Mouse (Mus musculus): ENCODE measurements around the gene Tgfbr3. TPM values are rescaled to one million over a fixed set of nuclear protein-coding genes. Genes with fewer than 3 reads are reported as not detected.

Gene Tgfbr3
- polyA plus RNA-seq, 1 experiment: 27.7 TPM

DNA sequence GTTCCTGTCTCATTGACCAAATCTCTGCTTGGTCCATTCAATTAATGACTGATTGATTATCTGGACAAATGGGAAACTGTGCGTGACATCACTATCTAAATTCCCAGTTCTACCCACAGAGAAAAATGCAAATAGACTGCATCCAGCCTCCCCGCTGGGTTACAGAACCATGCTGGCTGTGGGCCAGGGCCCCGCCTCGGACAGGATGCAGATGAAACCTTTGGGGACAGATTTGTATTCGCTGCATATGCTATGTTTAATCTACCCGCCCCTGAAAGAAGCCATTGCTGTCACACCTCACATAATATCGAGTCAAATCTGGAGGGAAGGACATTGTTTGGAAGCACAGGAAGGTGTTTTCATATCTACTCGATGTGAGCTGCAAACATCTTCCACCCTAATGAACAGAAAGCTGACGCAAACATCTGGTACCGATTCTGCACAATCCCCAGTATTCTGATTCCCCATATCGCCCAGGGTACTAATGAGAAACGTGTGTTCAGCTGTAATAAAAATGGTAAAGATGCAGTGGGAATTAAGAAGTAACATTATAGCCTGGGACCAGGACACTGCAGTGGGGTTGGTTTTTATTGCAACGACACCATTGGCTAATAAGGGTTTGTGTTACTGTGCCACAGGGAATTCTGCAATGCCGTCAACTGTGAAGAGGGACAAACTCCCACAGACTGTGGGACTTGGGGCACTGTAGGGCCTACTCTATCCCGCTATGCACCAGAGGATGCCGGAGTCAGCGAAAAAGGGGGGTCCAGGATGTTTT lies 67.3 kb downstream of the Tgfbr3 start:
- H3K27me3 ChIP-seq (replicated peaks; ENCODE audit: control insufficient read depth, insufficient read depth, low read length): no peaks in the 10 kb centered on the region
- no peaks in the 10 kb centered on the region for H3K36me3 ChIP-seq (ENCODE audit: control insufficient read depth, insufficient read depth, low read length)
- H3K4me1 ChIP-seq (ENCODE audit: control insufficient read depth, insufficient read depth, low read length): peaks cover 18% of the 10 kb centered on the region
- DNase-seq: peak; percentile 58
- WGBS: 56% methylated on average over 17 of the region's 17 CpGs
- no peak for TF ChIP-seq CTCF (conservative IDR thresholded peaks at IDR 0.05; ENCODE audit: insufficient read depth, insufficient read length, low read depth, low read length)
- no peak for TF ChIP-seq POLR2A (IDR thresholded peaks at IDR 0.05; ENCODE audit: low read depth, low read length)
- H3K4me3 ChIP-seq (ENCODE audit: insufficient read depth, low read depth, low read length): no peak overlapping the region
- H3K27ac ChIP-seq (ENCODE audit: insufficient read depth, low read depth, low read length): no peak overlapping the region; the same call in 1 of the 2 replicates

DNA sequence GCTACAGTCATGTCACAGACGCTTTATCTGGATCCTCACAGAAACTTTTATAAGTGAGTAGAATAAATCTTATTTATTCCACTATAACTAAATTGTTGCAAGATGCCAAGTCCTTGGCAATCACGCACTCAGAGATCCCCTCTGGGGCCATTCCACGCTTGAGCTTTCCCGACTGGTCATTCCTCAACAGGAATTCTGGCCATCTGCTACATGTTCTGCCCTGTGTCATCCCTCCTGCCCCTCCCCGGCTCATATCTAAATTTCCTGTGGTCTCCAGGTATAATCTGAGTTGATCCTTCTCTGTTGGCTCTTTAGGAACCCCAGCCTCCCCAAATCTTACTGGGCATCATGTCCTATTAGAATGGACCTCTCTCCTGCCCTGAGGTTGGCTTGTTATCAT lies 68.5 kb downstream of the Tgfbr3 start:
- WGBS: 76% methylated on average over 5 of the region's 5 CpGs
- Histone ChIP-seq H3K4me3 (ENCODE audit: insufficient read depth, low read depth, low read length) (no peak overlapping the region), H3K27ac (ENCODE audit: insufficient read depth, low read depth, low read length) (no peak overlapping the region), H3K27me3 (replicated peaks; ENCODE audit: control insufficient read depth, insufficient read depth, low read length) (no peaks in the 10 kb centered on the region), H3K4me1 (ENCODE audit: control insufficient read depth, insufficient read depth, low read length) (peaks cover 20% of the 10 kb centered on the region), H3K36me3 (ENCODE audit: control insufficient read depth, insufficient read depth, low read length) (no peaks in the 10 kb centered on the region)
- DNase-seq: no peak
- TF ChIP-seq CTCF (conservative IDR thresholded peaks at IDR 0.05; ENCODE audit: insufficient read depth, insufficient read length, low read depth, low read length) (no peak), POLR2A (IDR thresholded peaks at IDR 0.05; ENCODE audit: low read depth, low read length) (no peak)

DNA sequence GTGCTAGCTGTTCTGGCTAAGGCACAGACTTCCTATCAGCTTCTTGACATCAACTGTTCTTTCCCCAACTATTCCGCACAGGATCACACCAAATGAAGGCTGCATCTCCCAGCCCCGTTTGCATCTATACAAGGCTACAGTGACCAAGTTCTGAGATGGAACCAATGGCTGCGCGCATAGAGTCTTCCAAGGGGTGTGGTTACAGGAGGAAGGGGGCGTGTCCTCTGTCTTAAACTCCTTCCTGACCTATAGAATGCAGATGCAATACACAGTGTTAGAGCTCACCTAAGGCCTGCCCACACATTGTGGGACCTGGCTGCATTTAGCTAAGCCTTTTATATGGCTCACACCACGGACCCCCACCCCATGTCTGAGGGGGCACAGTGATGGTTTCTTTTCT lies 69.5 kb downstream of the Tgfbr3 start:
- Histone ChIP-seq H3K27ac (ENCODE audit: insufficient read depth, low read depth, low read length) (no peak overlapping the region), H3K4me1 (ENCODE audit: control insufficient read depth, insufficient read depth, low read length) (peaks cover 20% of the 10 kb centered on the region), H3K4me3 (ENCODE audit: insufficient read depth, low read depth, low read length) (no peak overlapping the region), H3K36me3 (ENCODE audit: control insufficient read depth, insufficient read depth, low read length) (no peaks in the 10 kb centered on the region), H3K27me3 (replicated peaks; ENCODE audit: control insufficient read depth, insufficient read depth, low read length) (no peaks in the 10 kb centered on the region)
- no peak for DNase-seq
- 87% methylated on average over 6 of the region's 6 CpGs for WGBS
- no peak for TF ChIP-seq POLR2A (IDR thresholded peaks at IDR 0.05; ENCODE audit: low read depth, low read length)
- TF ChIP-seq CTCF (conservative IDR thresholded peaks at IDR 0.05; ENCODE audit: insufficient read depth, insufficient read length, low read depth, low read length): no peak

DNA sequence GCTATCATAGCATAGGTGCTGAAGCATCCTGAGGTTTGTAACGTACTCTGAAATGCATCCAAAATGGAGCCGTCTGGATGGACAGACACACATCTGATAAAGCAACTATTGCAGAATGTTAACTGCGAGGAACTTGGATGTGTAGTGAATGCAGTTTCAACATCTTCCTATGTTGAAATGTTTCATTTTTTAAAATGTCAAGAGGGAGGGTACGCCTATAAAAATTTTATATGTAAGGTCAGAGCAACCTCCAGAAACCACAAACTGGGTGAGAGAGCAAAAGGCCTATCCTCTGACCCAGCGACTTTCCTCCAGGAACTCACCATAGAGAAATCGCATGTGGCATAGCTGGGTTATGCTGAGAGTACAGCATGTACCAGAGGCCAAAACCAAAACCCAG lies 70.1 kb downstream of the Tgfbr3 start:
- Histone ChIP-seq H3K4me1 (ENCODE audit: control insufficient read depth, insufficient read depth, low read length) (peaks cover 20% of the 10 kb centered on the region), H3K4me3 (ENCODE audit: insufficient read depth, low read depth, low read length) (no peak overlapping the region), H3K36me3 (ENCODE audit: control insufficient read depth, insufficient read depth, low read length) (no peaks in the 10 kb centered on the region; the same call in 1 of the 2 replicates), H3K27ac (ENCODE audit: insufficient read depth, low read depth, low read length) (no peak overlapping the region), H3K27me3 (replicated peaks; ENCODE audit: control insufficient read depth, insufficient read depth, low read length) (no peaks in the 10 kb centered on the region)
- no peak for DNase-seq
- TF ChIP-seq POLR2A (IDR thresholded peaks at IDR 0.05; ENCODE audit: low read depth, low read length): no peak
- no peak for TF ChIP-seq CTCF (conservative IDR thresholded peaks at IDR 0.05; ENCODE audit: insufficient read depth, insufficient read length, low read depth, low read length)
- WGBS: 86% methylated on average over 6 of the region's 6 CpGs

DNA sequence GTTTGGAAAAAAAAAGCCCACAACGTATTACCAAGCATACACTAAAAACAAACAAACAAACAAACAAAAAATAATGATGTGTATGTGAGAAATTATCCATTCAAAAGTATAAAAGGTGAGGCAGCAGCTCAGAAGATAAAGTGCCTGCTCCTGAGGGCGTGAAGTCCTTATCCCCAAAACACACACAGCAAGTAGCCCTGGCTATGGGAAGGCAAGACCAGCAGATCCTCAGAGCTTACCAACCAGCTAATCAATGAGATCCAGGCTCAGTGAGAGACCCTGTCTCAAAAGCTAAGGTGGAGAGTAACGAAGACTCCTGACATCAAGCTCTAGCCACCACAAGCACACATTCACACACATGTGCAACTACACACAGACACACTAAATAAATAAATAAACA lies 70.8 kb downstream of the Tgfbr3 start:
- H3K4me1 ChIP-seq (ENCODE audit: control insufficient read depth, insufficient read depth, low read length): peaks cover 20% of the 10 kb centered on the region
- H3K27me3 ChIP-seq (replicated peaks; ENCODE audit: control insufficient read depth, insufficient read depth, low read length): no peaks in the 10 kb centered on the region
- TF ChIP-seq POLR2A (IDR thresholded peaks at IDR 0.05; ENCODE audit: low read depth, low read length) (no peak), CTCF (conservative IDR thresholded peaks at IDR 0.05; ENCODE audit: insufficient read depth, insufficient read length, low read depth, low read length) (no peak)
- H3K27ac ChIP-seq (ENCODE audit: insufficient read depth, low read depth, low read length): no peak overlapping the region
- WGBS: 92% methylated on average over 3 of the region's 3 CpGs
- H3K4me3 ChIP-seq (ENCODE audit: insufficient read depth, low read depth, low read length): no peak overlapping the region
- no peak for DNase-seq
- H3K36me3 ChIP-seq (ENCODE audit: control insufficient read depth, insufficient read depth, low read length): no peaks in the 10 kb centered on the region; the same call in 1 of the 2 replicates

DNA sequence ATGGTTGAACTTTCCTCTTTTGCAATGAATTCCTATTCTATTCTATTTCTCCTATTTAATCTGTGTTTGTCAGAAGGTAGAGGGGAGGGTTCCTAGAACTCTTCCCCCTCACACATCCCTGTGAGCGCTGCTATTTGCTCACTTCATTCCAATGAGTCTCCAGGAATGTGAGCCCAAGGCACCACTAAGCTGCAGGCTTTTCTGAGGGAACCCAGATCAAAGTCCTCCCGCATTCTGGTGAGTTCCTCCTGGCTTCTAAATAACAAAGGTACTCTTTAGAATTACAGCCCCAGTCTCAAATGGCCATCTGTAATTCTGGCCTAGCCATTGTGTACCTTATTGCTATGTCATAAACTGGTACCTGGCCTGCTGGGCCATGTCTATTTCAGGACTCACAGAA lies 72.3 kb downstream of the Tgfbr3 start:
- Histone ChIP-seq H3K4me1 (ENCODE audit: control insufficient read depth, insufficient read depth, low read length) (peaks cover 13% of the 10 kb centered on the region), H3K36me3 (ENCODE audit: control insufficient read depth, insufficient read depth, low read length) (no peaks in the 10 kb centered on the region; the same call in 1 of the 2 replicates), H3K27ac (ENCODE audit: insufficient read depth, low read depth, low read length) (no peak overlapping the region), H3K4me3 (ENCODE audit: insufficient read depth, low read depth, low read length) (no peak overlapping the region), H3K27me3 (replicated peaks; ENCODE audit: control insufficient read depth, insufficient read depth, low read length) (no peaks in the 10 kb centered on the region)
- TF ChIP-seq POLR2A (IDR thresholded peaks at IDR 0.05; ENCODE audit: low read depth, low read length) (no peak), CTCF (conservative IDR thresholded peaks at IDR 0.05; ENCODE audit: insufficient read depth, insufficient read length, low read depth, low read length) (no peak)
- 37% methylated on average over 2 of the region's 2 CpGs for WGBS
- DNase-seq: peak; percentile 43

DNA sequence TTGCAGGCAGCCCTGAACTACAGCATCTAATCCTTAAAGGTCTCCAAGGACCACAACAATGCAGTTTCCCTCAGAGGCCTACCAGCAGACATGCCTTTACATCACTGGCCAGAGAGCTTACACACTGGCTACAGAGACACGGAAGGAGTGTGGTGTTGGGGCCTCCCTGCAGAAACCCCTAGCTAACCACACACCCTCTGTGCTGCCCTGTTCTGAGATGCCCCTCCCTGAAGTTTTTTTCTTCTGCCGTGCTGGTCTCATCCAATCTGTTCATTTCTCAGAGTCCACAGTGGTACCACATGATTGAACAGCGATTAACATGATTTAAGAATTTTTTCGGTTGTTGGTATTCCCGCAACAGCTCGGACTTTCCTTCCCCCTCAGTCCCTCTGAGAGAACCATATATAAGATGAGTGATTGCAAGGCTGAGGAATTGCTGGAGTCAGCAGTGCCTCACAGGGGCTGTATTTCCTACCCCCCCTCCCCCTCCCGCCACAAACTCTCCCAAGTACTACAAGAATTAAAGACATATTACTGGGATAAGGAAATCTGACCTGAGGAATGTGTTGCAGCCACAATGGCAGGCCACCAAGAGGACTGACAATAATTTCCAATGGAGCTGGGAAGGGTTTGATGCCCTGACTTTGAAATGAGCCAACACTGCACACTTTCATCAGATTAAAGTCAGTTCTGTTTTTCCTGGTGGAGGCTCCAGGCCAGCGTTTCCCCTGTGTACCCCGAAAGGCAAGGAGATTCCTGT lies 75.9 kb downstream of the Tgfbr3 start:
- 0 out of 2 replicates have a peak, but pooled peaks cover 3% of the 10 kb centered on the region for H3K4me1 ChIP-seq (ENCODE audit: control insufficient read depth, insufficient read depth, low read length)
- 78% methylated on average over 9 of the region's 9 CpGs for WGBS
- DNase-seq: no peak
- H3K27me3 ChIP-seq (replicated peaks; ENCODE audit: control insufficient read depth, insufficient read depth, low read length): no peaks in the 10 kb centered on the region
- TF ChIP-seq POLR2A (IDR thresholded peaks at IDR 0.05; ENCODE audit: low read depth, low read length) (no peak), CTCF (conservative IDR thresholded peaks at IDR 0.05; ENCODE audit: insufficient read depth, insufficient read length, low read depth, low read length) (no peak)
- H3K4me3 ChIP-seq (ENCODE audit: insufficient read depth, low read depth, low read length): no peak overlapping the region
- no peak overlapping the region for H3K27ac ChIP-seq (ENCODE audit: insufficient read depth, low read depth, low read length)
- no peaks in the 10 kb centered on the region; the same call in 1 of the 2 replicates for H3K36me3 ChIP-seq (ENCODE audit: control insufficient read depth, insufficient read depth, low read length)

Data from kidney, adult 2 months (tissue).